Mouse (Mus musculus) embryonic stem cell, embryonic (primary cell): Measurements from ENCODE around the gene Mpst.

Experiments used
- CTCF ChIA-PET, 4 experiments: fragments of 300-600 bp in 2 of 4; fragments of 350-600 bp in 2 of 4; sonication (Branson Sonifier 250); formaldehyde crosslinking; loops; one replicate each; lab custom pipeline; 2022; ENCODE audit warnings: inconsistent platforms in 2 of 4; lab: Charles Lee
- POLR2A ChIA-PET, 4 experiments: fragments of 300-600 bp in 2 of 4; fragments of 350-600 bp in 2 of 4; sonication (Branson Sonifier 250); formaldehyde crosslinking; loops; one replicate each; lab custom pipeline; 2022; ENCODE audit warnings: antibody characterized with exemption in 4 of 4, inconsistent platforms in 1 of 4; lab: Charles Lee

The Mpst gene

GRCm38 (mm10) chr15:78395478-78395962 lies 10.7 kb upstream of the Mpst start, which contains the start of gene Tex33:
Gene Tex33, minus strand, starts transcription at chr15:78395912.
- ChIA-PET POLR2A (interaction anchor here in 2 of 4 experiments (1.6 to 3.3 kb wide), 2 partner anchors 11 kb away, joined by 4 to 17 read pairs; partner anchors contain the start of genes Mpst (in 2 of the 2) and Tst (in 1 of the 2)), CTCF (interaction anchor here in 1 of 4 experiments (0.9 to 1.2 kb wide), 2 partner anchors 29 to 41 kb away, joined by 3 to 5 read pairs; no protein-coding TSS in a partner anchor)

GRCm38 (mm10) chr15:78401345-78401744 lies 4.9 kb upstream of the Mpst start:
- CTCF ChIA-PET: interaction anchor here in 1 of 4 experiments (1.5 kb wide), 1 partner anchor 23 kb away, joined by 4 read pairs; no protein-coding TSS in a partner anchor
- POLR2A ChIA-PET: interaction anchor here in 2 of 4 experiments (0.6 to 1.7 kb wide), 3 partner anchors 9 to 132 kb away, joined by 3 to 6 read pairs (median 4); no protein-coding TSS in a partner anchor

GRCm38 (mm10) chr15:78401921-78402320 lies 4.3 kb upstream of the Mpst start:
- CTCF ChIA-PET: interaction anchor here in 2 of 4 experiments (1.0 to 1.5 kb wide), 2 partner anchors 21 to 22 kb away, joined by 3 to 4 read pairs; no protein-coding TSS in a partner anchor

GRCm38 (mm10) chr15:78402423-78402822 lies 3.8 kb upstream of the Mpst start:
- POLR2A ChIA-PET: interaction anchor here in 2 of 4 experiments (0.6 to 1.3 kb wide), 4 partner anchors 9 to 580 kb away, joined by 3 to 4 read pairs (median 3); no protein-coding TSS in a partner anchor

More at GRCm38 (mm10) chr15:78401921-78402320, 4.3 kb upstream of the Mpst start:
- POLR2A ChIA-PET: interaction anchor here in 2 of 4 experiments (0.6 to 1.3 kb wide), 4 partner anchors 10 to 581 kb away, joined by 3 to 4 read pairs (median 3); no protein-coding TSS in a partner anchor

GRCm38 (mm10) chr15:78403301-78403741 lies 2.9 kb upstream of the Mpst start:
- POLR2A ChIA-PET: interaction anchor here in 1 of 4 experiments (1.2 to 1.3 kb wide), 2 partner anchors 22 to 33 kb away, joined by 3 read pairs; no protein-coding TSS in a partner anchor
- CTCF ChIA-PET: no interaction called here

More at GRCm38 (mm10) chr15:78402423-78402822, 3.8 kb upstream of the Mpst start:
- CTCF ChIA-PET: interaction anchor here in 2 of 4 experiments (1.0 to 1.5 kb wide), 2 partner anchors 20 to 22 kb away, joined by 3 to 4 read pairs; no protein-coding TSS in a partner anchor

- POLR2A ChIA-PET: interaction anchor here in 2 of 4 experiments (1.2 kb wide), 2 partner anchors 21 to 26 kb away, joined by 3 read pairs; no protein-coding TSS in a partner anchor
- CTCF ChIA-PET: no interaction called here
Observed at GRCm38 (mm10) chr15:78403896-78404295, 2.3 kb upstream of the Mpst start.

- CTCF ChIA-PET: interaction anchor here in 1 of 4 experiments (1.1 to 2.6 kb wide), 3 partner anchors 17 to 43 kb away, joined by 3 to 14 read pairs (median 14); partner anchors contain the start of gene Kctd17
Observed at GRCm38 (mm10) chr15:78405098-78405497, 1.1 kb upstream of the Mpst start.

GRCm38 (mm10) chr15:78405517-78406211 lies 552 bp upstream of the Mpst start, which contains the start of gene Tst:
Gene Tst, minus strand, starts transcription at chr15:78405907.
- CTCF ChIA-PET: interaction anchor here in 2 of 4 experiments (0.9 to 2.6 kb wide), 16 partner anchors 15 to 373 kb away, joined by 3 to 14 read pairs (median 6); partner anchors contain the start of gene Kctd17 (in 1 of the 2)
- POLR2A ChIA-PET: interaction anchor here (0.6 to 4.3 kb wide), 65 partner anchors 9 to 1099 kb away, joined by 3 to 128 read pairs (median 4); partner anchors contain the start of genes Kctd17 (in 3 of the 4), Cacng2 (in 2 of the 4), Eif3d (in 2 of the 4) and Tex33 (in 2 of the 4)

More at GRCm38 (mm10) chr15:78405098-78405497, 1.1 kb upstream of the Mpst start:
- POLR2A ChIA-PET: interaction anchor here in 3 of 4 experiments (0.8 to 4.3 kb wide), 9 partner anchors 9 to 639 kb away, joined by 3 to 128 read pairs (median 8); partner anchors contain the start of genes Kctd17 (in 1 of the 3) and Tex33 (in 1 of the 3)

- ChIA-PET CTCF (interaction anchor here in 2 of 4 experiments (0.7 to 3.9 kb wide), 2 partner anchors 13 to 18 kb away, joined by 3 to 14 read pairs; partner anchors contain the start of gene Kctd17 (in 1 of the 2)), POLR2A (interaction anchor here in 2 of 4 experiments (0.9 to 3.7 kb wide), 9 partner anchors 9 to 31 kb away, joined by 3 to 26 read pairs (median 6); partner anchors contain the start of gene Kctd17 (in 1 of the 2))
Observed at GRCm38 (mm10) chr15:78409570-78410052, 3.4 kb downstream of the Mpst start.

- POLR2A ChIA-PET: interaction anchor here in 1 of 4 experiments (0.8 to 1.1 kb wide), 2 partner anchors 11 to 811 kb away, joined by 4 read pairs; no protein-coding TSS in a partner anchor
- CTCF ChIA-PET: interaction anchor here in 2 of 4 experiments (0.9 to 1.9 kb wide), 4 partner anchors 10 to 119 kb away, joined by 3 to 9 read pairs (median 4); no protein-coding TSS in a partner anchor
Observed at GRCm38 (mm10) chr15:78413083-78413718, 7.0 kb downstream of the Mpst start.

GRCm38 (mm10) chr15:78413719-78414117 lies 7.5 kb downstream of the Mpst start:
- ChIA-PET POLR2A (interaction anchor here in 1 of 4 experiments (0.8 kb wide), 1 partner anchor 810 kb away, joined by 4 read pairs; no protein-coding TSS in a partner anchor), CTCF (interaction anchor here in 2 of 4 experiments (0.9 to 1.9 kb wide), 2 partner anchors 9 to 11 kb away, joined by 5 to 9 read pairs; no protein-coding TSS in a partner anchor)

- POLR2A ChIA-PET: interaction anchor here in 1 of 4 experiments (0.6 kb wide), 1 partner anchor 8 kb away, joined by 3 read pairs; the partner anchor contains the start of genes Mpst and Tst
- CTCF ChIA-PET: interaction anchor here in 1 of 4 experiments (0.9 kb wide), 1 partner anchor 9 kb away, joined by 5 read pairs; no protein-coding TSS in a partner anchor
Observed at GRCm38 (mm10) chr15:78414157-78414556, 7.9 kb downstream of the Mpst start.

GRCm38 (mm10) chr15:78416937-78417336 lies 10.7 kb downstream of the Mpst start:
- ChIA-PET POLR2A (interaction anchor here in 3 of 4 experiments (0.5 to 2.9 kb wide), 6 partner anchors 8 to 554 kb away, joined by 4 to 11 read pairs (median 6); partner anchors contain the start of genes Mpst (in 3 of the 3) and Tst (in 1 of the 3)), CTCF (interaction anchor here in 1 of 4 experiments (0.7 kb wide), 1 partner anchor 25 kb away, joined by 4 read pairs; no protein-coding TSS in a partner anchor)

- ChIA-PET CTCF (interaction anchor here in 3 of 4 experiments (0.5 to 0.8 kb wide), 5 partner anchors 14 to 412 kb away, joined by 3 to 5 read pairs (median 3); partner anchors contain the start of genes Mpst (in 1 of the 3) and Tst (in 1 of the 3)), POLR2A (interaction anchor here in 2 of 4 experiments (0.6 to 8.1 kb wide), 3 partner anchors 13 to 194 kb away, joined by 3 to 128 read pairs (median 26); partner anchors contain the start of genes Mpst (in 2 of the 2) and Tst (in 1 of the 2))
Observed at GRCm38 (mm10) chr15:78420395-78420794, 14.2 kb downstream of the Mpst start.

- CTCF ChIA-PET: interaction anchor here (0.5 to 1.9 kb wide), 42 partner anchors 9 to 1354 kb away, joined by 3 to 15 read pairs (median 4); partner anchors contain the start of genes Mpst (in 2 of the 4), Tst (in 2 of the 4) and Txn2 (in 1 of the 4)
- POLR2A ChIA-PET: interaction anchor here in 3 of 4 experiments (0.6 to 8.1 kb wide), 10 partner anchors 9 to 452 kb away, joined by 3 to 128 read pairs (median 5); partner anchors contain the start of genes Mpst (in 3 of the 3), Tst (in 2 of the 3) and Eif3d (in 1 of the 3)
Observed at GRCm38 (mm10) chr15:78422046-78422956, 16.1 kb downstream of the Mpst start.
